Mouse (Mus musculus): ENCODE measurements at regions not wholly inside any gene's neighbourhood (a gene's known extent, or its start where the extent isn't known, plus 50 kb on each side); places are given as distances from the start of the nearest gene placed in this dataset.
A peak's percentile ranks its signal among the peaks of the same experiment; 100 is the strongest.

GRCm38 (mm10) chr16:77459651-77460050 lies 142.2 kb downstream of the Gm11146 start:
- no peak for DNase-seq (ENCODE audit: low spot score in 2 of 2)

- no peak for DNase-seq (ENCODE audit: low spot score in 2 of 2)
Measured at GRCm38 (mm10) chr16:77444647-77445046, 157.2 kb downstream of the Gm11146 start.

GRCm38 (mm10) chr16:77444006-77444405 lies 157.9 kb downstream of the Gm11146 start:
- no peak for DNase-seq (ENCODE audit: low spot score in 2 of 2)

GRCm38 (mm10) chr16:77443318-77443717 lies 158.6 kb downstream of the Gm11146 start:
- no peak for DNase-seq (ENCODE audit: low spot score in 2 of 2)

DNA sequence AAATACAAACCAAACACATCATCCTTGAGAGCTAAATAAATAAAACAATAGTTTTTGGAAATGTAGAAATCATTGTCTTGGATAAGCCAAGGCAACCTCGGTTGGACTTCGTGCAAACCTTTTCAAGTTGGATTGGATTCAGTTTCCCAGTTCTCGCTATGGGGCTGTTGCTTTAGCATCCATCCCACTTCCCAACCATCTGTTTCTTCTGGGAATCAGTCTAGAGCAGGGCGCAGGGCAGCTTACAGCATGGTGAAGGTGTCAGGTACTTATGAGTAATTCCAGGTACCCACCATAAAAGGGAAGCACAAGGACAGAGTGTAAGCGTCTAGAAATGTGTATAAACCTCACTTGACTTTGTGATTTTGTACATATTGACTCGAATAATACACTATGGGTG lies 159.0 kb downstream of the Gm11146 start:
- no peak for DNase-seq (ENCODE audit: low spot score in 2 of 2)

DNA sequence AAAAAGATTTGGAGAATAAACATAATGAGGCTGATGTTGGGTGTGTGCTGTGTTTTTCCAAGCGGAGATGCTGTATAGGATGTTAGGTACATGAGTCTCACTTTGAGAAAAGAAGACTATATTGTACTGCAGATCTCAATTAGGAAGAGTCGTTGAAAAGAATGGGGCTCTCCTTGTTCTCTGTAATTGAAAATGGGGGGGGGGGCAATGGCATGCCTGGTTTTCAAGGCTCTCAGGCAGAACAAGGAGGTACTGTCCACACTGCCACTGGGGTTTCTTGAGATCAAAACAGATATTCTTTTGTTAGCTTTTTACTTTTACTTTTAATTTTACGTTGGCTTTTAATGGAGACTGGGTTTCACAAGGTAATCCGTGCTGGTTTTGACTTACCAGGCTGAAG lies 170.5 kb downstream of the Gm11146 start:
- DNase-seq (ENCODE audit: low spot score in 2 of 2), result no peak

DNA sequence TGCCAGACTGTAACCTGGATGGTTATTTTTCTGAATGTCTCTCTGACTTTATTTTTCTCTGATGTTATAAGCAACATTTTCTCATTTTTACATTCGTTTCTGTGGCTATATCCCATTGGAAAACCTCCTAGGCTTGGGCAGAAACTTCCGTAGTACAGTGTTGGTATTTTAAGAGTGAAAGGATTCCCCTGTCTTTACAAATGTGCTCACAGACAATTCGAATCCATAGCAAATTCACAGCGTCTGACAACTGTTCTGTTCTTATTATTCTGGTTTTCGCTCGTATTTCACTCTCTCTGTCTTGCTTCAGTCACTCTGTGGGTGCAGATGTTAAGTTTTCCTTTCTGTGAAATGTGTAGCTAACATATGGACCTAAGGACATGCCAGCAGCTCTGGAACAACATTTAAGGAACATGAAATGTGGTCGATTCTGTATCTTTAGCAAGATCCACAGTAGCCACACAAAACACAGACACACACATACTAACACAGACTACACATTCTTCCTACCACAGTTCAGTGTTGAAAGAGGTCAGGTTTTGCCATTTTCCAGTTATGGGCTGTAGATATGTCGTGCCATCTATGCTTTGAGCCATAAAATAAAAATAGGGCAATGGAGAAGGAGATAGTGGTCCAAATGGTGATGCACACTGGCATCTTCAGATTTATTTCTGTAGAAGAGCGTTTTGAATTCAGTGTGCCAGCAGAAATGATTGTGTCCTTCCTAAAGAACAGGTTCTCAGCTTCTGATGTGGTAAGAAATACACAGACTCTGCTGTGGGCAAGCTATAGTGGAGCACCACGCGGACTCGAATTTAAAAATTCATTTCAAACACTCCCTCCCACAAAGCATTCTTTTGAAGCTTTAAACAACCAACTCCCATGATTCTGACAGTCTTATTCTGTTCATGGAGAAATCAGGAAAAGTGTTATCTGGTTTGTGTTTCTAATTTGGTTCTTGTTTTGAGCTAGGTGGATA lies 179.2 kb downstream of the Gm11146 start:
- DNase-seq (ENCODE audit: low spot score in 2 of 2), result no peak

DNA sequence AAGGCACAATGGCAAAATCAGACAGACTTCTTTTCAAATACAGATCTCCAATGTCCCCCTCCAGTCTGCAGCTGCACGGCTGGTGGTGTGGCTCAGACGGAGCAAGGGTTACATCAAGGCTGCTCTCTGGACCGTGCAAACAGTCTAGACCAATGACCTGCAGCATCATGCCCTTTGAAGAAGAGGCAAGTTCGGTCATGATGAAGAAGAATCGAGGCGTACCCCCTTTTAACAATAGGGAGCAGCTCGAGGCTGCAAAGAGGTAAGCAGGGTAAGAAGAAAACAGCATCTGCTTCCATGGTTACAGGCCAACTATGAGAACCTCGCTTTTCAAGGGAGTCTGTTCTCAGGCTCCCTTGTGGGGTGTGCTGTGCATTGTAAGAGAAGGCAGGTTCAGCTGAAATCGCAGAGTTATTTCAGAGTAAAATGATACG lies 180.3 kb downstream of the Gm11146 start:
- peak in 1 of 2 experiments; percentile 39 for DNase-seq (ENCODE audit: low spot score in 2 of 2)

- DNase-seq (ENCODE audit: low spot score in 2 of 2), result no peak
Measured at GRCm38 (mm10) chr16:77421001-77421400, 180.9 kb downstream of the Gm11146 start.

DNA sequence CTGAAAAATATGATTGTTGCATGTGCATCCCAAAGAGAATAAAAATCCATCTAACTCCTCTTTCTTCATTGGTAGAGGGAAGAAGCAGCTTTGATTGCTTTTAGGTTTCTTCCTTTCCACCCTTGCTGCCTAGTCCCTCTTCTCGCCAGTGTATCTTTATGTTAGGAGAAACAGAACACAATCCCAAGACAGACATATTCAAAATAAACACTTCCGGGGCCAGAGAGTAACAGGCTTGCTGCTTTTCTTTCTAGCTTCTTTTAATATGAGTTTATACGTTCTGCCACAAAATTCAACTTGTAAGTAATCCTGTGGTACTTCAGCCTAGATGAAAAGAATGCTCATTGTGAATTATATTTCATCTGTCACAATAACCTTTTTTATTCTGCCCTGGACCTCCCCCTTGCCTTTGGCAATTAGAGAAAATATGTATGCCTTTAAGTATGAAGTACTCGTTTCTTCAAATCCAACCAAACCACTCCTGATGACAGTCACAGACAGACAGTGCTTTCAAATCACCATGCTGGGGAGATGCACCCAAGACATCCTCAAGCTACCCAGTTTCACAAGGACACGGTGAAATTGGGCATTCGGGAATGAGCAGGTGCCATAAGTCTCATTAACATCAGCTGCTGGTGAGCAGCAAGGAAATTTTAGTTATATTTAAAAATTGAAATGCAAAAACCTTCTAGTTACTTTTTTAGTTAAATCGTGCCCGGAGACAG lies 181.6 kb downstream of the Gm11146 start:
- no peak for DNase-seq (ENCODE audit: low spot score in 2 of 2)

DNA sequence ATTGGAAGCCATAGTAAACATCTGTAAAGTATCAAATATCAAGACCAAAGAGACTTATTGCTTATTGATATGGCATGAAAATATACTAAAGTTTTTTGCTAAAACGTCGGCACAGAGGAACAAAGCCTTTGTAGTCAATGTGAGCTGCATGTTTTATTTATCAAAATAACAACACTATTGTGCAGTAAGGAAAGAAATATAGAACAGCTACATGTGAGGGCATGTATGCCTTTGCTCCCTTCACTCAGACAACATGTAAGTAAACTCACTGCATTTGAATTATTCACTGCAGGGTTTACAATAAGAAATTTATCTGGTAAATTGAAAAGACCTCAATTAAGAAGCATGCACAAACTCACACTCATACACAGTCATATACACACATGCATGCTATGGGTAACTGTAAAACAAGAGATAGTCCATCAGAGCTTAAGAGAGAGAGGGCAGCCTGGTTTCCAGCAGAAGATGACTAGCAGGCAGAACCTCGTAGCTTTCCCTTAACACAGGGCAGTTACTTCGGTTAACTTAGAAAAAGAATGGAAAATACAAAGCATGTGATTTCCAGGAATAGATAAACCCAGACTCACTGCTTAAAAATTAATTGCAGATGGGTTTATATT lies 182.7 kb downstream of the Gm11146 start:
- no peak for DNase-seq (ENCODE audit: low spot score in 2 of 2)

GRCm38 (mm10) chr16:77418486-77418885 lies 183.4 kb downstream of the Gm11146 start:
- no peak for DNase-seq (ENCODE audit: low spot score in 2 of 2)

- DNase-seq (ENCODE audit: low spot score in 2 of 2), result peak; percentile 15 to 36
Measured at GRCm38 (mm10) chr16:77417791-77418190, 184.1 kb downstream of the Gm11146 start.

DNA sequence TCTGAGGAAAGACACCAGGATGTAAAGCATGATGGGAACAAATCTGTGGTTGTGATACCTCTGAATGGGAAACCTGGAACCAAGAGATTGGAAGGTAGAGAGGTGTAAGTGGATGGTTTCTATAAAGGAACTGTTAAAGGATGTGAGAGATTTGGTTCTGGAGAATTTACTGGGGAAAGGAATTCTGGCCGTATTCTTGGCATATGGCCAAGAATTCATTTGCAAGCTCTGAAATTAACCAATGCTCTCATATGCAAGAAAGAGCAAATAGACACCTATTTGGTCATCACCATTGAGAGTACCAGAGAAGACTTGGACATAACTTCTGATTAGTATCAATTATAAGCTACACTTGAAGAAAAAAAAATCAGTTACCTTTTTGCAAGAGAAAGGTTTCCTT lies 187.3 kb downstream of the Gm11146 start:
- DNase-seq (ENCODE audit: low spot score in 2 of 2), result no peak

DNA sequence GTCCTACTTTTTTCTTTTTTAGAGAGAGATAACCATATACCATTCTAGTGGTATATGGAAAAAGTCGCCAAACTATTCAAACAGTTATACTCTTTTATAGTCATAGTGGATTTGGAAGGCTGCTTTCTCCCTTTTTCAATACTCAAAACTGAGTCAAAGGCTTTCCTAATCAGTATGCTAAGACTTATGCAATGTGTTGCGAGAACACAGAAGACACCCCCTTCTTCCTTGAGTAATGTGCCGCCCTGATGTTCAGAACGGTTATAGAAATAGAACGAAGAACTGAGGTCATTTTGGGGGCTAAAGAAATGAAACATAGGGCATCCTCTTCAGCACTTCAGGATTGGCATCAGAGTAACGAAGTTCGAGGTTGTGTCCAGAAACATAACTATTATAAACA lies 192.7 kb downstream of the Gm11146 start:
- DNase-seq (ENCODE audit: low spot score in 2 of 2), result no peak

DNA sequence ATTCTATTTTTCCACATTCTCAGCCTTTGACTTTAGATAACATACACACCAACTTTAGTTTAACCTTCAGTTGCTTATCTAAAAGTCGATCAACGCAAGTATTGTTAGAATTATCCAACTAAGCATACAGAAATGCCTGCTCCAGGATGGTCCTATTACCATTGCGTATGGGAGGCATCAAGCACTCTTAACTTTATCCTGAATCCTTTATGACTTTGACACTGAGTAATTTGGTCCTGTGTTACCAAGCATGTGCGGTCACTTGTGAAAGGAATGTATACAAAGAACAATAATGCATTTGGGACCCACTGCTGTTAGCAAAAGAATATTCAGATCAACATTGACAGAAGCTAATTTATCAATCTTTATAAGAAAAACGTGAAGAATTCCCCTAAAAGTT lies 194.9 kb downstream of the Gm11146 start:
- DNase-seq (ENCODE audit: low spot score in 2 of 2), result no peak

DNA sequence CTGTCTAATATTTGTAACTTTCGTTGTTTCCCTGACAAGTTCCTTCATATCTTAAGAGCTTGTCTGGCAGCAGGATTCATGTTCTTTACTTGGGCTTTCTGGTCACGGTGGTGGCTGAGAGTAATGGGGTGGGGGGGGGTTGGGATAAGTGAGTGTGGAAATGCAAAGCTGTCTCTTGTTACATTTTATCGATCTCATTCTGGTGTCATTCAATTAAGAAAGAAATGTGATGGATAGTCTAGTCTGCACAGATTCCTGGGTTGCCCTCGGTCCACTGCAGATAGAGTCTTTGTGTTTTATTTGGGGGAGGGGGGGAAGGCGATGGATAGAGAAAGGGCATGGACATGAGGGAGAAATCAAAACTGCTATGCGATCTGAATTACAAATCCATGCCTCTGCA lies 196.0 kb downstream of the Gm11146 start:
- DNase-seq (ENCODE audit: low spot score in 2 of 2), result no peak

DNA sequence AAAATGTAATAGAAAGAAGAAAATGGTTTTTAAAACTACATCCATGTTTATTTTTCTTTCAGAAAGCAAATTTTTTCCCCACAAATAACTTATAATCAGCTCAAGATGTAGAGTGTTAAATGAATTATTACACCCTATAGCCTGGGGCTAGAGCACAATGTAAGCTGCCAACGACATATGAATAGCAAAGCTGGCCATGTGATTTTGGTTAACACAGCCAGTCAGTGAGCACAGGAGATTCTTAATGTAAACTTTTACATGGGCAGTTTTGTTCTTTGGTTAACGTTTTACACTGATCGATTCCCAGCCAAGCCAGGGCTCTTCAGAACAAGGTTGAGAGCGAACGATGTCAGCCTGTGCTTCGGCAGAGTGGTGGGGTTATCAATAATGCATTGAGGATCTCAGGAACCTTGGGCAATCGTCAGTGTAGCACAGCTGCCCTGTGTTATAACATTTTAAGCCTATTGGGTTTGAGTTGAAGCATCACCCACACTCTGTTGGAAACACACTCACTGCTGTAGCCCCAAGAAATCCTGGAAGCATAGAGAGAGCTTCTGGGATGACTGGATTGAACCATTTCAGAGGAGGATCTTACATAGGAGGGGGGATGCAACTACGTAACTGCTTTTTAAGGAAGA lies 196.6 kb downstream of the Gm11146 start:
- DNase-seq (ENCODE audit: low spot score in 2 of 2), result no peak

- DNase-seq (ENCODE audit: low spot score in 2 of 2), result no peak
Measured at GRCm38 (mm10) chr16:77402711-77403280, 199.1 kb downstream of the Gm11146 start.

- no peak for DNase-seq (ENCODE audit: low spot score in 2 of 2)
Measured at GRCm38 (mm10) chr16:77401185-77401943, 200.5 kb downstream of the Gm11146 start.

Measured in frontal cortex, postnatal 10 days (tissue).